Mouse (Mus musculus) heart, postnatal 0 days (tissue): Measurements from ENCODE around the gene Hk1.

Source experiments
- CTCF ChIP-seq: IDR thresholded peaks from 2 replicates; pipeline ENCODE4 v1.5.1; 2016; ENCODE audit warnings: antibody characterized with exemption, control low read depth, low read depth
- EP300 ChIP-seq: IDR thresholded peaks from 2 replicates; pipeline ENCODE4 v1.6.1; 2016; ENCODE audit warnings: antibody characterized with exemption, low read depth

- TF ChIP-seq CTCF: no peak
- TF ChIP-seq EP300: no peak
These were observed 52.7 kb downstream of the Hk1 start for GRCm38 (mm10) chr10:62326818-62327571.
